Mouse (Mus musculus) cerebellum, postnatal 4 days (tissue): ENCODE data around the gene Dhcr24.

Source experiments
- DNase-seq, 2 experiments: peaks; one replicate each; pipeline ENCODE4 v3.0.0; 2022; ENCODE audit warnings: low spot score in 2 of 2, mixed read lengths in 1 of 2

Dhcr24 gene

GRCm38 (mm10) chr4:106560213-106560845, 509 bp upstream of the Dhcr24 start:
- DNase-seq: peak in 1 of 2 experiments; percentile 13

- no peak for DNase-seq
These were observed 1.2 kb downstream of the Dhcr24 start for GRCm38 (mm10) chr4:106562006-106562405.

- DNase-seq: no peak
These were observed 2.3 kb downstream of the Dhcr24 start for GRCm38 (mm10) chr4:106562837-106563790.

- DNase-seq: no peak
These were observed 3.3 kb downstream of the Dhcr24 start for GRCm38 (mm10) chr4:106564161-106564560.

- no peak for DNase-seq
These were observed 8.8 kb downstream of the Dhcr24 start for GRCm38 (mm10) chr4:106569680-106570079.

GRCm38 (mm10) chr4:106571081-106571724, 10.4 kb downstream of the Dhcr24 start:
- DNase-seq: no peak

GRCm38 (mm10) chr4:106575022-106575421, 14.2 kb downstream of the Dhcr24 start:
- no peak for DNase-seq

- no peak for DNase-seq
These were observed 16.7 kb downstream of the Dhcr24 start for GRCm38 (mm10) chr4:106577511-106577910.

- no peak for DNase-seq
These were observed 20.5 kb downstream of the Dhcr24 start for GRCm38 (mm10) chr4:106581176-106581864.

GRCm38 (mm10) chr4:106581865-106582204, 21.0 kb downstream of the Dhcr24 start:
- DNase-seq: no peak

GRCm38 (mm10) chr4:106582428-106583153, 21.8 kb downstream of the Dhcr24 start:
- DNase-seq: no peak

- no peak for DNase-seq
These were observed 23.8 kb downstream of the Dhcr24 start for GRCm38 (mm10) chr4:106584665-106585064.

- no peak for DNase-seq
These were observed 26.2 kb downstream of the Dhcr24 start for GRCm38 (mm10) chr4:106587075-106587474.

GRCm38 (mm10) chr4:106590142-106590541, 29.3 kb downstream of the Dhcr24 start:
- DNase-seq: no peak

- no peak for DNase-seq
These were observed 30.0 kb downstream of the Dhcr24 start for GRCm38 (mm10) chr4:106590871-106591270.

- no peak for DNase-seq
These were observed 32.8 kb downstream of the Dhcr24 start for GRCm38 (mm10) chr4:106593636-106594035.

GRCm38 (mm10) chr4:106596200-106596599, 35.4 kb downstream of the Dhcr24 start:
- no peak for DNase-seq

GRCm38 (mm10) chr4:106597055-106597454, 36.2 kb downstream of the Dhcr24 start:
- DNase-seq: no peak

- no peak for DNase-seq
These were observed 36.9 kb downstream of the Dhcr24 start for GRCm38 (mm10) chr4:106597741-106598140.

GRCm38 (mm10) chr4:106599415-106599814, 38.6 kb downstream of the Dhcr24 start:
- no peak for DNase-seq

- no peak for DNase-seq
These were observed 39.9 kb downstream of the Dhcr24 start for GRCm38 (mm10) chr4:106600770-106601169.
